Mouse (Mus musculus) heart, adult 2 months (tissue): Measurements from ENCODE around the gene Ccdc57. TPM values are rescaled to one million over a fixed set of nuclear protein-coding genes. Genes with fewer than 3 reads are reported as not detected.

ENCODE experiments used
- DNase-seq, 2 experiments: peaks; one replicate each; pipeline ENCODE4 v3.0.0; 2021
- H3K27ac ChIP-seq: fragments of 200-600 bp; 2 replicates; pipeline ENCODE4 v1.8.1; 2022
- H3K27me3 ChIP-seq: fragments of 200-500 bp; 2 replicates; pipeline ENCODE4 v1.6.1; 2012; ENCODE audit warnings: mild to moderate bottlenecking, low read length, inconsistent platforms, mixed read lengths; ENCODE audit not compliant: control insufficient read depth, insufficient read depth
- H3K36me3 ChIP-seq: fragments of 200-500 bp; 2 replicates; pipeline ENCODE4 v1.6.1; 2012; ENCODE audit warnings: low read length, inconsistent platforms; ENCODE audit not compliant: control insufficient read depth, insufficient read depth
- H3K4me1 ChIP-seq: fragments of 200-500 bp; 2 replicates; pipeline ENCODE4 v1.6.1; 2011; ENCODE audit warnings: low read length; ENCODE audit not compliant: control insufficient read depth, insufficient read depth
- H3K4me3 ChIP-seq: fragments of 200-600 bp; 2 replicates; pipeline ENCODE4 v1.8.1; 2022
- H3K79me2 ChIP-seq: fragments of 200-500 bp; replicated peaks from 2 replicates; pipeline ENCODE4 v1.6.1; 2012; ENCODE audit warnings: mild to moderate bottlenecking, inconsistent platforms, low read length, moderate library complexity, mixed read lengths; ENCODE audit not compliant: control insufficient read depth, insufficient read depth
- H3K9ac ChIP-seq: fragments of 200-500 bp; 2 replicates; pipeline ENCODE4 v1.6.1; 2012; ENCODE audit warnings: low read depth, mild to moderate bottlenecking, control low read depth, inconsistent platforms, low read length, mixed read lengths
- CTCF ChIP-seq: fragments of 200-600 bp; IDR thresholded peaks from 2 replicates; pipeline ENCODE4 v1.8.1; 2022; ENCODE audit warnings: antibody characterized with exemption, mild to moderate bottlenecking, moderate library complexity
- EP300 ChIP-seq: fragments of 200-500 bp; IDR thresholded peaks from 2 replicates; pipeline ENCODE4 v1.6.1; 2011; ENCODE audit warnings: low read depth, low read length, control low read depth; ENCODE audit not compliant: insufficient read depth
- POLR2A ChIP-seq: fragments of 200-500 bp; IDR thresholded peaks from 2 replicates; pipeline ENCODE4 v1.6.1; 2011; ENCODE audit warnings: mild to moderate bottlenecking, low read depth, low read length, control low read depth; ENCODE audit not compliant: insufficient read depth
- WGBS: fragments of 180-500 bp; shearing (Covaris S2); methylation state at CpG from one replicate; pipeline ENCODE4 v1.1.7; 2018; 5-methylcytosine and 5-hydroxymethylcytosine counted together
- intact Hi-C: fragments of 180-260 bp; cut with DNase I; formaldehyde crosslinking; loops from one replicate; pipeline ENCODE4 v1.15.1; 2025
- polyA plus RNA-seq: library from polyadenylated mRNA; depleted of rRNA; stranded (reverse); fragments of >200 nt; gene quantifications from 2 replicates; pipeline ENCODE4 v1.2.3, GENCODE M21; 2012
- total RNA-seq, 2 experiments: library from RNA; stranded (reverse); gene quantifications; 2 replicates each; pipeline ENCODE4 v1.2.3; 2021

Gene Ccdc57
- total and polyA plus RNA-seq, 3 experiments, result 0.86 to 1.3 (median 1.1) TPM

- intact Hi-C loops, result no loop called here
Observed at GRCm38 (mm10) chr11:120973318-120973717, 40.6 kb upstream of the Ccdc57 start.

DNA sequence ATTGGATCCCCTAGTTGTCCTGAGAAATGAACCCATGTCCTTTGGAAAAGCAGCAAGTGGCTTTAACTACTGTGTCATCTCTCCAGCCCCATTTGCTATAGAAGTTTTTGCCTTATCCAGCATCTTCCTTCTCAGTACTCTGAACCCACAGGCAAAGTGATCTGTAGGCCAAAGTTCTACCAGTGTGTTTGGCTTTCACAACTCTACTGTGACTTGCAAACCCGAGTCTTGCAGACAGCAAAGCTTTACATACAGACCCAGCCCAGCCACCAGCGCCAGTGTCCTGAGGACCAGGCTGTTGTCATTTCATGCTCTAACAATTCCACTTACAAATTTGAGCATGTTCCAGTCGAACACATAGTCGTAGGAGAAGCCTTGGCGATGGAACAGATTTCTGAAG lies 38.6 kb upstream of the Ccdc57 start:
- peaks cover 11% of the 10 kb centered on the region for H3K36me3 ChIP-seq
- peaks cover 3% of the 10 kb centered on the region for H3K4me1 ChIP-seq
- TF ChIP-seq EP300 (no peak), CTCF (no peak), POLR2A (no peak)
- DNase-seq, result no peak
- no peak overlapping the region for H3K9ac ChIP-seq
- intact Hi-C loops, result no loop called here
- H3K27ac ChIP-seq, result no peak overlapping the region
- H3K79me2 ChIP-seq, result peaks cover 3% of the 10 kb centered on the region; the same call in 1 of the 2 replicates
- WGBS, result 89% methylated on average over 5 of the region's 5 CpGs
- H3K4me3 ChIP-seq, result no peak overlapping the region
- no peaks in the 10 kb centered on the region for H3K27me3 ChIP-seq

More at GRCm38 (mm10) chr11:120973318-120973717, 40.6 kb upstream of the Ccdc57 start:
- TF ChIP-seq EP300 (no peak), POLR2A (no peak), CTCF (no peak)
- 34% methylated on average over 6 of the region's 6 CpGs for WGBS
- Histone ChIP-seq H3K4me1 (peaks cover 5% of the 10 kb centered on the region), H3K36me3 (peaks cover 15% of the 10 kb centered on the region), H3K79me2 (peaks cover 6% of the 10 kb centered on the region), H3K27ac (no peak overlapping the region), H3K27me3 (no peaks in the 10 kb centered on the region), H3K4me3 (no peak overlapping the region), H3K9ac (no peak overlapping the region)
- no peak for DNase-seq

- Histone ChIP-seq H3K4me1 (peaks cover 4% of the 10 kb centered on the region; the same call in 1 of the 2 replicates), H3K9ac (no peak overlapping the region), H3K36me3 (peaks cover 4% of the 10 kb centered on the region; the same call in 1 of the 2 replicates), H3K79me2 (no peaks in the 10 kb centered on the region; the same call in 1 of the 2 replicates), H3K4me3 (no peak overlapping the region), H3K27me3 (no peaks in the 10 kb centered on the region), H3K27ac (no peak overlapping the region)
- WGBS, result 92% methylated on average over 5 of the region's 5 CpGs
- DNase-seq, result no peak
- intact Hi-C loops, result no loop called here
- TF ChIP-seq EP300, result no peak
- no peak for TF ChIP-seq POLR2A
- TF ChIP-seq CTCF, result no peak
Observed at GRCm38 (mm10) chr11:120969742-120970141, 37.1 kb upstream of the Ccdc57 start.

DNA sequence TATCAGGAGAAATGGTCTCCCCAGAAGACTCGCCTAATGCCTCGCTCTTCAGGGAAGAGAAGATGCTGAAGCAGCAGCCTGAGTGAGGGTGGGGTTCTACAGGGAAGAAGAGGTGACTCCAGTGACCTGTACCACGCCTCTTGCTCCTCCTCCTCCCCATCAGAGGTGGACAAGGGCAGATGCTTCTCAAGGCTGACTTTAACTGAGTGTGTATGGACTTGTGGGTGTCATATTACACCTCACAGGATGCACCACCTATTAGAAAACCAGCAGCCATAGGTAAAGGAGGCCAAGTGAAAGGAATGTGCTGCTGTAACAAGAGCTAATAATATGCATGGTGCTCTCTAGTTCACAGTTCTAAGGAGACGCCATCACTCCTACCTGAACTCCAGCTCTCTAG lies 32.9 kb upstream of the Ccdc57 start:
- Histone ChIP-seq H3K4me3 (no peak overlapping the region), H3K9ac (no peak overlapping the region), H3K4me1 (peaks cover 3% of the 10 kb centered on the region; the same call in 1 of the 2 replicates), H3K79me2 (no peaks in the 10 kb centered on the region; the same call in 1 of the 2 replicates), H3K27ac (no peak overlapping the region), H3K27me3 (no peaks in the 10 kb centered on the region), H3K36me3 (peaks cover 4% of the 10 kb centered on the region; the same call in 1 of the 2 replicates)
- no peak for DNase-seq
- intact Hi-C loops, result no loop called here
- TF ChIP-seq CTCF, result no peak
- no peak for TF ChIP-seq POLR2A
- TF ChIP-seq EP300, result no peak
- 69% methylated on average over 4 of the region's 4 CpGs for WGBS

- intact Hi-C loops, result no loop called here
- TF ChIP-seq EP300 (no peak), POLR2A (no peak)
- H3K4me1 ChIP-seq, result peaks cover 3% of the 10 kb centered on the region; the same call in 1 of the 2 replicates
- H3K36me3 ChIP-seq, result peaks cover 4% of the 10 kb centered on the region; the same call in 1 of the 2 replicates
- no peak overlapping the region for H3K27ac ChIP-seq
- DNase-seq, result no peak
- no peaks in the 10 kb centered on the region; the same call in 1 of the 2 replicates for H3K79me2 ChIP-seq
- no peaks in the 10 kb centered on the region for H3K27me3 ChIP-seq
- no peak overlapping the region for H3K4me3 ChIP-seq
- WGBS, result 64% methylated on average over 10 of the region's 10 CpGs
- H3K9ac ChIP-seq, result no peak overlapping the region
Observed at GRCm38 (mm10) chr11:120964195-120965157, 31.8 kb upstream of the Ccdc57 start.

GRCm38 (mm10) chr11:120962909-120963308 lies 30.2 kb upstream of the Ccdc57 start:
- Histone ChIP-seq H3K4me3 (no peak overlapping the region), H3K27me3 (no peaks in the 10 kb centered on the region), H3K36me3 (peaks cover 4% of the 10 kb centered on the region; the same call in 1 of the 2 replicates), H3K27ac (no peak overlapping the region), H3K79me2 (no peaks in the 10 kb centered on the region; the same call in 1 of the 2 replicates), H3K9ac (no peak overlapping the region), H3K4me1 (peaks cover 6% of the 10 kb centered on the region)
- no peak for DNase-seq
- intact Hi-C loops, result no loop called here
- no peak for TF ChIP-seq CTCF
- TF ChIP-seq EP300, result no peak
- TF ChIP-seq POLR2A, result no peak
- 79% methylated on average over 7 of the region's 7 CpGs for WGBS
